Mouse (Mus musculus) layer of hippocampus, postnatal 36 days (tissue): ENCODE data around the gene Snx32. TPM values are rescaled to one million over a fixed set of nuclear protein-coding genes. Genes with fewer than 3 reads are reported as not detected.

Experiments used
- DNase-seq, 2 experiments: peaks; one replicate each; pipeline ENCODE4 v3.0.0; 2022
- total RNA-seq, 2 experiments: library from RNA; stranded (reverse); gene quantifications; 2 replicates each; pipeline ENCODE4 v1.2.3; 2021

The Snx32 gene
- total RNA-seq, 2 experiments from 2014 or later: 80.5 to 83.5 TPM

DNA sequence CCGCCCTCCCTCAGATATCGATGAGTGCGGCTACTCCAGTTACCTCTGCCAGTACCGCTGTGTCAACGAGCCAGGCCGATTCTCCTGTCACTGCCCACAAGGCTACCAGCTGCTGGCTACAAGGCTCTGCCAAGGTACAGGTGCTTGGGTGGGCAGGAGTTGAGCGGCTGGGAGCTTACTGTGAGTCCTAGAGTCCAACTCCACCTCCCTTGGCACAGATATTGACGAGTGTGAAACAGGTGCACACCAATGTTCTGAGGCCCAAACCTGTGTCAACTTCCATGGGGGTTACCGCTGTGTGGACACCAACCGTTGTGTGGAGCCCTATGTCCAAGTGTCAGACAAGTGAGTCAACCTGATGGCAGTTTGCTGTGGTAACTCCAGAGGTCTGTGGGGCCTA, 30.3 kb downstream of the Snx32 start:
- no peak for DNase-seq

DNA sequence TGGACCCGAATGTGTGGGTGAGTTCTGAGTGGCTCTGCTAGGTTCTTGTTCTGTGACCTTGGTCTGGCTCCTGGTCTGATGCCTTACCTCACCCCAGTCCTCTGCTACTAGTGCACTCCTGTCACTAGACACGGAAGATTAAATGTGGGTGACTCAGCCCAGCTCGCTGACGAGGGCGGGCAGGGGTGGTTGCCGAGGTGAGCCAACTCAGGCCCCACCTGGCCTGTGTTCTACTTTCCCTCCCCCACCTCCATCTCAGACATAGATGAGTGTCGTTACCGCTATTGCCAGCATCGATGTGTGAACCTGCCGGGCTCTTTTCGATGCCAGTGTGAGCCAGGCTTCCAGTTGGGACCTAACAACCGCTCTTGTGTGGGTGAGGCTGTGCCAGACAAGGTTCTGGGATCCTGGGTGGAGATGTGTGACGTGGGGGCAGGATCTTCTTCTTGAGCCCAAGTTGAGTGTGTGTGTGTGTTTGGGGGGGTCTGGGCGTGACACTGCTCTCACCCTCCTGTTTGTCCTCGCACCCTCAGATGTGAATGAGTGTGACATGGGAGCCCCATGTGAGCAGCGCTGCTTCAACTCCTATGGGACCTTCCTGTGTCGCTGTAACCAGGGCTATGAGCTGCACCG, 32.6 kb downstream of the Snx32 start:
- no peak for DNase-seq

DNA sequence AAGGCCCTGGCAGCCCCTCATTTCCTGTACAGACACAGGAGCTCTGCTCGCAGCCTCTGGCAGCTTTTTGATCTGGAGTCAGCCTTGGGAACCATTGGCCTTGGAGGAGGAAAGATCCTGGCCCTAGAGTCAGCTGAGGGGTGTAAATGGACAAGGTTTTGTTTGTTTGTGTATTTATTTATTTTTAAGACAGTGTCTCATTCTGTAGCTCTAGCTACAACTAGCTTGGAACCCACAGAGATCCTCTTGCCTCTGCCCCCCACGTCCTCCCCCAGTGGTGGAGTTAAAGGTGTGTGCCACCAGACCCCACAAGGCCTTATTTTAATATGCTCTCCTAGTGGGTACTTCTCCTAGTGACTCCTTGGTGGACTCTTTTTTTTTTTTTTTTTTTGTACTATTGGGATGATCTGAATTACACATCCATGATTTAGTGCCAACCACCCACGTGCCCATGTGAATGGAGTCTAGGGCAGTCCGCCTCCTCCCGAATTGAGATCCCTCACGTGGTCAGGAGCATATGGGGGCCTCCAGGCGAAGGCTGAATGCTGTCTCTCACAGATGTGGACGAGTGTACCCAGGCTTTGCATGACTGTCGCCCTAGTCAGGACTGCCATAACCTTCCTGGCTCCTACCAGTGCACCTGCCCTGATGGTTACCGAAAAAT, 33.2 kb downstream of the Snx32 start:
- no peak for DNase-seq

DNA sequence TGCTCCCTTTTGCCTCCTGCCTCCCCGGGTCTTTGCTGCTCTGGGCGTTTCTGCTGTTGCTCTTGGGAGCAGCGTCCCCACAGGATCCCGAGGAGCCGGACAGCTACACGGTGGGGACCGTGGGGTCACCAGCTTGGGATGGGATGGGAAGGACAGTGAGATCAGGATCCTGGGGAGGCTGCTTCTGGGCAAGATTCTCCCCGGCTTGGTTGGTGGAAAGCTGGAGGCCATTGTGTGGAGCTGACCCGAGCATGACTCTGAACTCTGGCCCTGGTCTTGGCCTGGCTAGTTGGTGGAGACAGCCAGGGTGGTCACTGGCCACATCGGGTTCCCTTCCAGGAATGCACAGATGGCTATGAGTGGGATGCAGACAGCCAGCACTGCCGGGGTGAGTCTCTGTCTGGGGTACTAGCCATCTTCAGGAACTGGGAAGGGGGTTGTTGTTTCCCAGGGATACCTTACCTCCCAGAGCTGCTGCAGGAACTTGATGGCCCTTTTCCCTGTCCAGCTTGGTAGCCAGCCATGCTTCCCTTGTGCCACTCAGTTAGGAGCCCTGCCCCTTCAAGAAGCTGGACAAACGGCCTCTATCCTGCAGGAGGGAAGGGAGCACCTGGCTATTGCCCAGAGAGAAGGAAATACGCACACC, 35.1 kb downstream of the Snx32 start:
- DNase-seq: no peak

DNA sequence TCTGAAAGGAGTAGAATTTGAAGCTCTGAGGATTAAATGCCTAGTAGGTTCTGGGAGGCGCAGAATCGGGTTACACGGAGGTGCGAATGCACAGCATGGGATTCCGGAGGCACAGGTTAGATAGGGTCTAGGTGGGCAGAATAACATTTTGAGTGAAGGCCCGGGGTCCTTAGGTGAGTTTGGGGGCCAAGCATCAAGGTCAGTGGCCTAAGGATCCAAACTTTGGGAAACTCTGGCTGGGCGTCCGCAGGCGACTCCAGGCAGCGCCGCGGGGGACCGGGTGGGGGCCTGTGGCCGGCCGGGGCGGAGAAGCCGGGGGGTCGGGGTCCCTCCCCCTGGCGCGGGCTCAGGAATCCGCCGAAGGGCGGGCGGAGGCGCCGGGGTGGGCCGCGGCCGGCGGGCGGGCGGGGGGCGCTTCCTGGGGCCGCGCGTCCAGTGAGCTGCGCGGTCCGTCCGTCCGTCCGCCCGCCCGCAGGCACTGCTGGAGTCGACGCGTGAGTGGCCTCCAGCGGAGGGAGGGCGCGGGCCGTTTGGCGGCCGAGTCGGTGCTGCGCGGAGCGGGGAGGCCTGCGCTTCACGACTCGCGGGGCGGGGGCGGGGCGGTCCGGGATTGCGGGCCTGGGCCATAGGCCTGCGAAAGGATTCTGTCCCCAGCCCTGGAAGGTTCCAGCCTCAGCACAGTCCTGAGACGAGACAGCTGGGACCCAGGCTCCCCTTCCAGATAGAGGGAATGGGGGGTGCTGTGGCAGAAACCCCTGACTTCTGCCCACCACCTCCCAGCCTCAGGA, 35.9 kb downstream of the Snx32 start:
- no peak for DNase-seq

DNA sequence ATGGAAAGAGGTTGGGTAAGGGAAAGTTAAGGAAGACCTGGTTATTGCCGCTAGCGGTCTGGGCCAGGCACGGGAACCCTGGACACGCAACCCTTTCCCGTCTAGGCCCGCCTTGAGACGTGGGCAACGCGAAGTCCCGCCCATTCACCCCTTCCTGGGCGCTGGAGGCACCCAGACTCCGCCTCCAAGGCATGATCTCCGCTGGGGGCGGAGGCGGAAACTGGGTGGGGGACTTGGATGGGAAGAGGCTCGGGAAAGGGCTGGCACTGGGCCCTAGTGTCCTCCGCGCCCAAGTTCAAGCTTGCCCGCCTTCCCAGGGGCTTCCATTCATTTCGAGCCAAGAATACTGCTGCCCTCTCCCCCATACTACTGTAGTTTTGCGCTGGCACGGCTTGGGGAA, 36.6 kb downstream of the Snx32 start, which contains the start of gene Efemp2:
Gene Efemp2 (plus strand): TSS at position 235 of the 400 bp plus-strand sequence.
- peak; percentile 57 to 68 for DNase-seq

DNA sequence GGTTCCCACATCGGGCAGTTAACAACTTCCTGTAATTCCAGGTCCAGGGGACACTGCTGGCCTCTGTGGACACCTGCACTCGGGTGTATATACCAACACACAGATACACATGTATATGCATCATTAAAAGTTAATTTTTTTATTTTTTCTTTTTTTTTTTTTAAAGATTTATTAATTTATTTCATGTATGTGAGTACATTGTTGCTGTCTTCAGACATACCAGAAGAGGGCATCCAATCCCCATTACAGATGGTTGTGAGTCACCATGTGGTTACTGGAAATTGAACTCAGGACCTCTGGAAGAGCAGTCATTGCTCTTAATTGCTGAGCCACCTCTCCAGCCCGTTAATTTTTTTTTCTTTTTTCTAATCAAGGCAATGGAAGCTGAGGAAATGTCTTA, 37.5 kb downstream of the Snx32 start:
- DNase-seq: no peak

DNA sequence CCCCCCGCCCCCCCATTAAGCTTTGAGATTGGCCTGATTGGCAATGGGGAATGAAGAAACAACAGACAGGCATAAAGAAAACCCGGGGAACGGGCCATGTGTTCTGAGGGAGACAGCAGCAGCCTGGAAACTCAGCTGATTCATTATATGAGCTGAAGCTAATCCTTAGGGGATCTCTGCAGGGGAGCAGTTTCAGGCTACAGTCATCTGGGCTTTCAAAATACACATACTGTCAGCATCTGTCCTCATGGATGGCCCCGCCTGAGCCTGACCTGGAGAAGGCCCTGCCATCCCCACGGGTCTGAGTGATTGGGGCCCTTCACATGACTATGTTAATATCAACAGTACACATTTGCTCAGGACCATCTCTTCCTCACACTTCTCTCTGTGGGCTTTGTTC, 38.5 kb downstream of the Snx32 start:
- DNase-seq: no peak

DNA sequence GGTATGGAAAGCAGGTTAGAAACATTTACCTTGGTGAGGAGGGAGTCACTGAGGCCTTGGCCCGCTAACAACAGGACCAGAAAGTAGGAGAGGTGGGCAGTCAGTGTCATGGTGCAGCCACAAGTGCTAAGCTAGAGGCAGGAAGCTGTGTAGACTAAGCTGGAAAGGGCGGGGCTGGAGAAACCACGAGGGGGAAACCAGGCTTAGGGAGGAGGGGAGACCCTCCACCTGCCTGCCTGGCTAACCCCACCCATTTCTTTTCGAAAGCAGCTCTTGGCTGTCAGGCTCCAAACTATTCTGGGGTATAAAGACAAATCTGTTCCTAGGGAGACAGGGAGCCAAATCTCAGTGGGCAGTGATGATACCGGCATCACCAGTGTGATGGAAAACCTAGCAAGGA, 42.0 kb downstream of the Snx32 start, which contains the start of gene Ctsw:
Gene Ctsw (minus strand): TSS at position 134 of the 400 bp plus-strand sequence.
- DNase-seq: no peak

DNA sequence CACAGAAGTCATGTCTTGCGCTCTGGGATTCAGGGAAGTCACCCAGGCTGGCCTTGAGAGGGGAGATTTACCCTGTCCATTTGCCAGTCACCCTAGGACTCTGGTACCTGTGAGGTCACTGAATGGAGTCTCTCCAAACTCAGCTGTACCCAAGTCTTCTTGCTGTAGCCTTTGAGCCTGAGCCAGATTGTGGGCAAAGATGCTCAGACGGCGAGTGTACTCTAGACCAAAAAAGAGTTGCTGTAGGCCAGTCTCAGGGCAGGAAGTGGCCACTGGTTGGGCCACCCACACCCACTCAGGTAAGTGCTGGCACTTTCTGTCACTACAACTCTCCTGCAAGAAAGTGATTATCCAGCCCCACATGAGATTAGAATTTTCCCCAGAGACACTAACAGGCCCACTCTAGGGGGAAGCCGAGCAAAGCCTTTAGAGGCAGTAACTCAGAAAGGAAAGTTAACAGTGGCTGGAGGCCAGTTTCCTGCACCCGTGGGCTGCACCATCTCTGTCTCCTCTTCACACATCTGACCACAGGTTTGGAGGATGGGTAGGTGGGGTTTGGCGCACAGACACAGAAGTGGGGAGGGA, 43.3 kb downstream of the Snx32 start:
- DNase-seq: no peak

DNA sequence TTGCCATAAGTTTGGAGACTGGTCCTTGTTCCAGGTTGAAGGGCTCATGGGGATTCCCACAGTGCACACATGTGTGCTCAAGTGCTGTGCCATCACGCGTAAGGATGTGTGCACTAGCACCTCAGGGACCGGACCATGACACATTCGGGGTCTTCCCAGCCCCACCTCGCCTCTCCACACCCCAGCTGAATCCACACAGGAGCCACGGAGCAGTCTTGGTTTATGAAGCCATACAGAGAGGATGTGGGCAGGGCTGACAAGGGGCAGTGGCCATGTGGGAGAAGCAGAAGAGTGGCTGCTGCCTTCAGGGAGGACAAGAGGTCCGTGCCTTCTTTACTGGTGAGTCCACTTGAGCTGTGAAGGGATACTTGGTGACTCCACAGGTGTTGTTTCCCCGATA, 45.3 kb downstream of the Snx32 start:
- DNase-seq: no peak

DNA sequence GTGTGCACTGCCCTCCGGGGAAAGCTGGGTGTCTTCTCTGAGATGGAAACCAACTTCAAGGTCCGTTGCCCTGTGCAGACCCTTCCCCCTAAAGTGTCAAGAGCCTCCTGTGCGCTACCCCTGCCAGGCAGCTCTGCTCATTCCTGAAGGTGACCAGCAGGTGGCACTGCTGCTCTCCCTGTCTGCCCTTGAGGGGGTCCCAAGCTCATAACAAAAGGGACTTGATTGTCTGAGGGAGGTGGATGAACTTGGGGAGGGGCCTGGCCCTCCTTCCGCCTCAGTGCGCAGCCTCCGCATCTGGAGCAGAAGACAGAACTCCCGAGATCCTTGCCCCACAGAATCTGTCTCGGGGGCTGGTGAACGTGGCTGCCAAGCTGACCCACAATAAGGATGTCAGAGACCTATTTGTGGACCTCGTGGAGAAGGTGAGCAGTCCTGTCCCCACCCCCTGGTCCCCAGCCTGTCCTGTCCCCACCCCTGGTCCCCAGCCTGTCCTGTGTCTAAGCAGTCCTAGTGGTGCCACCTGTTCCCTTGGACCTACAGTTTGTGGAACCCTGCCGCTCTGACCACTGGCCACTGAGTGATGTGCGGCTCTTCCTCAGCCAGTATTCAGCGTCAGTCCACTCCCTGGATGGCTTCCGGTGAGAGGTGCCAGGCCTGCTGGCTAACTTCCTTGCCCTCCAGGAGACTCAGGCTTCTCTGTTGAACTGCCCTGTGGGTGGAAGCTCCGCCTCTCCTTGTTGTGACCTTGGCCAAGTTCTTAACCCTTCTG, 46.4 kb downstream of the Snx32 start:
- peak; percentile 46 to 58 for DNase-seq

DNA sequence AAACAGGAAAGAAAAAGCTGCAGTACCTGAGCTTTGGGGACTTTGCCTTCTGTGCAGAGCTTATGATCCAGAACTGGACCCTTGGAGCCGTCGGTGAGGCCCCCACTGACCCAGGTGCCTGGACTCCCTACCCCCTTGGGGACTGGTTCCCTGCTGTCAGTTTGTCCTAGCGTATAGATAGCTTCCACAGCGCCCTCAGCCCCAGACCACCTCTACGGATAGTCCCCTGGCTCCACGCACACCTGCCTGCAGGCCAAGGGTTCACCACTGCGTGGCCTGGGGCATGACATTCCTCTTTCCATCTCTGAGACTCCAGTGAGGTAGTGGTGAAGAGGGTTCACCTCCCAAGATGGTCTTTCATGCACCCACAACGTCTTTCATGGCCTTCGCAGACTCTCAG, 47.1 kb downstream of the Snx32 start:
- no peak for DNase-seq

DNA sequence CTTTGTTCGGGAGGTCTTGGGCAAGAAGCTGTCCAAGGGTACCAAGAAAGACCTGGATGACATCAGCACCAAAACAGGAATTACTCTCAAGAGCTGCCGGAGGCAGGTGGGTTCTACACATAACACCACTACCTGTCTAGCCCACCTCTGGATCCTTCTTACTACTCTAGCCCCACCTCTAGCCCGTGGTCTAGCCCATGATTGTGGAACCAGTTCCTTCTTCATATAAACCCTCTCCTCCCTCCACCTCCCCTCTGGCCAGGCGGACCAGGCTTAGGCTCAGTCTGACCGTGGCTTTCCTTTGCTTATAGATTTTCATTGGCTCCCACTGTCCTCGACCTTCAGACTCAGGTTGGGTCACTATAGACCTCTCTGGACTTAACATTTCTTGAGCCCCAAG, 48.9 kb downstream of the Snx32 start:
- DNase-seq: no peak

DNA sequence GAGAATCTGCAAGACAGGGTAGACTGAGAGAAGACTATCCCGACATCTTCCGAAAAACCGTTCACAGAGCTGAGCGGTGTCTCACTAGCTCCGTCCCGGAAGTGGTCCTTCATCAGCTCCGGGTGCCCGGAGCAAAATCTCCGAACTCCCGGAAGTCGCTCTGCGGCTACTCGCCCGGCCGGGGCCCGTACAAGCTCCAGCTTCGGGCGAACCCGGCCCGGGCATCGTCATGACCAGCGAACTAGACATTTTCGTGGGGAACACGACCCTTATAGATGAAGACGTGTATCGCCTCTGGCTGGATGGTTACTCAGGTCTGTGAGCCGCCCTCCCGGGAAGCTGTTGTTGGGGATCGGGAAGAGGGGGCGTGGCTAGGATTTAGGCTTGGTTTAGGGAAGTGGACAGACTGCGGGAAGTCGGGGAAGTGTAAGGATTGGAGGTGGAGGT, 49.9 kb downstream of the Snx32 start, which contains the start of gene Fibp:
Gene Fibp (plus strand): TSS at position 151 of the 447 bp plus-strand sequence.
- peak; percentile 84 to 86 for DNase-seq

DNA sequence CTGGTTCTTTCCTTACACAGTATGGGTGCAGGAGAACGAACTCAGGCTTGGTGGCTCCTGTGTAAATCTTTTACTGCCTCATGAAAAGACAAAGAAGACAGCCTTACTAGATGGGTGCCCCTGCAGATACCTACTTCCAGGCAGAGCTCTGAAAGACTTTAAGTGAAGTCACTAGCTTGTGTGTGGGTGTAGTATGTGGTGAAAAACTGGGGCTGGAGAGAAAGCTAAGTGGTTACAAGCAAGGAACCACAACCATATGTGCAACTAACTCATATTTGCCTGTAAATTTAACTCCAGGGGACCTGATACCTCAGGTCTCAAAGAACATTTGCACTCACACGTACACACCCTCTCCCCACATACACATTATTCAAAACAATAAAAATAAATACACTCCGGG, 50.4 kb downstream of the Snx32 start:
- DNase-seq: no peak

DNA sequence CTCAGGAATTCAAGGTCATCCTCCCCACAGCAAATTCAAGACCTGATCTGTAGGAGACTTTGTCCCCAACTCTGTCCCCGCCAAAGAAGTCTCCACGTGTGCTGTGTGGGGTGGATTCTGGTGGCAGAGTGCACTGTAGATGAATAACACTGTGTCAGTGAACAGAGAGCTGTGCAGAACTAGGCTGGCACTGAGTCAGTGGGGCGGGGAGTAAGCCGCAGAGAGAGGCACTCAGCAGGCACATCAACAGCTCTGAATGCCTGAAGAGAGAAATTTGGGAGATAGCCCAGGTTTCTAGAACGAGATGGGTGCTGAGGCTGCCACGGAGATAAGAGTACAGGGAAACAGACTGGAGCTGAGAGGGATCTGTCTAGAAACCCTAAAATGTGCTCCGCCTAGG, 51.3 kb downstream of the Snx32 start:
- peak; percentile 56 to 61 for DNase-seq

DNA sequence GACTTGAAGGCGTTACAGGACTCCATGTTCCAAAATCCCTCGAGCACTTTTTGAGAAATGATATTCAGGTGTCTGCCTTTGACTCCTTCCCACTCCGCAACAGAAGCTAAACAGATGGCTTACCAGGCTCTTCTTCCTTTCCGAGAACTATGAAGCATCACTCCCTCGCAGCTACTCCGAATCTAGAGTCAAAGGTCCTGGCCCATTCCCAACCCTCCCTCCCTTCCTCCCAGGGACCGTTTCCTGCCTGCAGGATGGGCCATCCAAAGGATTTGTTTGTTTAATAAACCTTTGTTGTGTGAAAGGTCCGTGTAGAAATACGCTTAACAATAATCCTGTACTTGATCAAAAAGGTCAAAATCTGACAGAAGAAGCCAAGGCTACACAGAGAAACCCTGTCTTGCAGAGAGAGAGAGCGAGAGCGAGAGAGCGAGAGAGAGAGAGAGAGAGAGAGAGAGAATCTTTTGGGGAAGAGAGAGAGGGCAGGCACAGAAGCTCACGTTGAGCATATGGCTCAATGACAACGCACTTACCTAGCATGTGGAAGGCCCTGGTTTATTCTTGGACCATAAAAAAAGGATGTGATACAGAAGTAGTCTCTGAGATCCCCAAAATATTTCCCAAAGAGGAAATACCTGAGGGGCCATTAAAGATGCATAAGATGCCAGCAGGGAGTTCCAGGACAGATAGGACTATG, 52.4 kb downstream of the Snx32 start, which contains the start of gene Ccdc85b:
Gene Ccdc85b (minus strand): TSS at position 149 of the 697 bp plus-strand sequence.
- no peak for DNase-seq

DNA sequence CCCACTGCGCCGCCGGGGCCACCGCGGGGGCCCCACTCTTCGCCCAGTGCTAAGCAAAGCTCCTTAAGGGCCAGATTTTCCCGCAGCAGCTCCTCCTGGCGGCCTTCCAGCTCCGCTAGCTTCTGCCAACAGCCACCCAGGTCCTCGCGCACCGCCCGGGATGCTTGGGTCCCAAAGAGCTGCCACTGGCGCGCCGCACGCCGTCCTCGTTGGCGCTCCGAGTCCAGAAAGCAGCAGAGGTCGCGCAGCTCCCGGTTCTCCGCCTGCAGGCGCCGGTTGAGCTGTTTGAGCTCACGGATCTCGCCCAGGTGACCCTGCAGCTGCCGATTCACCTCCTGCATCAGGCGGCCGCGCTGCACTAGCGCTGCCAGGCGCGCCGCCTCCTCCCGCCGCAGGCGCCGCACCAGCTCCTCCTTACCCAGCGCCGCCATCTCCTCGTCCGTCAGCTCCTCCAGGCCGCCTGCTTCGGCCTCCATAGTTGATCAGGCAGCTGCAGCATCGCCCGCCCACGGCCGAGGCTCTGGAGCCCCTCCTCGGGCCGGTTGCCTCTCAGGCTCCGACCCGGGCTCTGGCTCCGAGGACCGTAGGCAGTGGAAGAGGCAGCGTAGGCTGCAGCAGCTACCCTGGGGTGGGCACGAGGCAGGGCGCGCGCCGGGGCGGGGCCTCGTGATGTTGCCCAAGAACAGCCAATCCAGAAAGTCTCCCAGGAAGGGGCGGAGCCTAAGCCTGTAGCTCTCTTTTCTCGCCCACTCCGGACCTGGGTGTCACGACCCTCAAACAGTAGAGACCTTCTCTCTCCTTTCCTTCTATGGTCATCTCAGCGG, 53.2 kb downstream of the Snx32 start:
- DNase-seq: peak; percentile 96
